Mouse (Mus musculus) kidney, postnatal 10 days (tissue): ENCODE measurements at regions not wholly inside any gene's neighbourhood (a gene's known extent, or its start where the extent isn't known, plus 50 kb on each side); places are given as distances from the start of the nearest gene placed in this dataset.
A peak's percentile ranks its signal among the peaks of the same experiment; 100 is the strongest.

Experiments
- DNase-seq: peaks from one replicate; pipeline ENCODE4 v3.0.0; 2021; ENCODE audit warnings: mixed read lengths

DNA sequence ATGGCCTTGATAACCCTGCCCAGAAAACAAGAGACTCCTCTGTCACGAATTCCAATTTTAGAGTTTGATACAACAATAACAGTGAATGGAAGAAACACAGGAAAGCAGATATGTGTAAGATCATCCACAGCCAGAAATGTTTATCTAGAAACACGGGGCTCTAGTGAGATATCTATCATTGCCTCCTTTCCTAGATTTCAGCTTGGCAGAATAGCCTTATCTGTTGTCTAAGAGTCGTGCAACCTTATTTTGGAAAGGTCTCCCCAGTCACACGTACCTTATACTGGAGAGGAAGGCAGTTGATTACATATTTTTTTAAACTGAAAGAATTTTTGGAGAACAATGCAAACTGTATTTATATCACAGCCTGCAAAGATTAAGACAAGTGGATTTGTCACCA lies 61.6 kb downstream of the Gm10295 start:
- no peak for DNase-seq

DNA sequence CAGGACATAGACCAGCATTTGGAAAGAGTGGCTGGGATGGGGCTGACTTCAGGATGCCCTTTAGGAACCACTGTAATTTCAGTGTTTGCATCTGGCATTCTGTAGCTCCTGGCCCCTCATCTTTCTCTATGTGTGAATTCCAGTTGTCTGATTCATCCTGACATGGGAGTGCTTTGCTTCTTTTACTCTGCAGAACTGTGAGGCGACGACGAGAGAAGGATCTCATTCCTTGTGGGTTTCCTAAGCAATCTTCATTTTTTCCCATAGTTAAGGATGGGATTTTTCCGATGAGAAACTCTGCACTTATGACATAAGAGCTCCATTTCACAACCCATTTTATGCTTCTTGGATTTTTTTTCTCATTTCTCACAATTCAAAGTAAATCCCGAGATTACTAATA lies 62.0 kb downstream of the Gm10295 start:
- DNase-seq: no peak

DNA sequence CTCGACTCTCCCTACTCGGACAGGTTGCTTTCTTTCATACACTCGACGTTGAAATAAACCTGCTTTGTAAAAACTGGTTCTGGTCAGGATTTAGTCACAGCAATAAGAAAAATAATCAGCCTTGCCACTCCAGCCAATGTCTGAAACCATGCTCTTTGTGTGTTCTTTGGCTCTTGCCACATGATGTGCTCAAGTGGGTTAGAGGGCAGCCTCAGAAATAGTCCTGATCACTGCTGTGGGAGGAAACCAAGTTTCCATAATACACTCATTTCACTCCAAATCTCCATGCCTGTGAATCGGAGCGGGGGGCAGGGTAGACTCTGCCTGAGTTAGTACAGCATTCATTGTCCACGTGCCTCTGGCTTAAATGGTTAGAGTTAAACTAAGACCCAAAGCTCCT lies 63.8 kb downstream of the Gm10295 start:
- DNase-seq: no peak

DNA sequence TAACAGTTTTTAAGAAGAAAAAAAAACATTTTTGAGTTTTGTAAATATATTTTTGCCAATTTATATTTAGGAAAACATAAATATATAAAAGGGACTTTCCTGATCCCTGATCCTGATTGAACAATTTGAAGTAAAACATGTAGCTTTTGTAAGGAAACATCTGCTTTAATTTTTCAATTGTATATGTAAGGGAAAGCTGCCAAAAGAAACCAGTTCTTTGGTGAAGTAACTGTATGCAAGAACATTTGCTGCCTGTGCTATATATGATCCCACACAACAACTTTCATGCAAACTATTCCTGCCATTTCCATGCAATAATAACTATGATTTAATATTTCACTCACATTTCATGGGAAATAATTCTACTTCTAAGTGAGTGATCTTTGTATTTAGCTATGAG lies 67.0 kb downstream of the Gm10295 start:
- DNase-seq: no peak

DNA sequence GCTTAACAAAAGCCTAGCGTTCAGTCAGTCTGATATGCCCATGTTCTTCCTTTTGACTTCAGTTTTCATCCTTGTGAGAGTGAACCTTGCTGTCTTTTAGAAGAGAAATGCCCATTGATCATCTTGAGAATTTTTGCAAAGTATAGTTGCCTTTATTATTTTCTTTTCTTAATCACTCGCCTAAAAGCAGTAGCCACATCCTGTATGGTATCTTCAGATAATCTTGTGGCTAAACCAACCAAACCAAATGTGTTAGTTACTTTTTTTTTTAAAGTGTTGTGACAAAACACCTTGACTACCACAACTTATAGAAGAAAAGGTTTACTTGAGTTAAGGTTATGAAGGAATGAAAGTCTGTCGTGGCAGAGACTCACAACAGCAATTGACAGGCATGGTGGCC lies 67.9 kb downstream of the Gm10295 start:
- DNase-seq: no peak

DNA sequence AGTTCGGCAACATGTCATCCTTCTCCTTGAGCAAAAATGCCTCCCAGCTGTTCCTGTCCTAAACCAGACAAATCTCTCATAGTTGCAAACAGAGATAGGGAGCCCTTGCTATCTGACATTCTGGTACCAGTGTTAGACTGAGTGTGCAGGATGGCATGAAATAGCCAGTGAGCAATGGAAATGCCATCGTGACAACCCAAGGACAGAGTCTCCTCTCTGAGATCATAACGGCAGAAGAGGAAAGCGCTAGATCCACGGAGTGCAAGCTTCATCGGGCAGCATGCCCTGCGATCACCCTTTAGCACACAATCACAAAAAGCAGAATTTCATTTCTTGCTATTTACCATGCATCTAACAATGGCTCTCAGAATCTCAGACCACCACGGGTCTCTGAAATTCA lies 85.2 kb downstream of the Gm10295 start:
- DNase-seq: no peak

DNA sequence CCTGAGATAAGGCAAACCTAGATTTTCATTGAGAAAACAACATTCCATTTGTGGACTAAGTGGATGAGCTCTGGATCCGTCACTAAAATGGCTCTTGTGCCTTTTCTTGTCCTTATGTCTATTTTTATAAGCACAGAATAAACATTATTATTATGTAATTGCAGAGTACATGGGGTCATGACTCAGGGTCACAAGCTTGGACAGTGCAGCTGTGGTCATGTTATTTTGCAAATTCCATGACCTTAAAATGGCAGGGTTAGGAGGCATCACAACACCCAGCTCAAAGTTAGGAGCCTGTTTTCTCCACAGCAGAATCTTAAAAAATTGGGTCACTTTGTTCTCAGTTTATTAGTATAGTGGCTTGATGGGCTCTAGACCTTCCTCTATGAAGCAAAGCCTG lies 87.2 kb downstream of the Gm10295 start:
- peak; percentile 21 for DNase-seq

DNA sequence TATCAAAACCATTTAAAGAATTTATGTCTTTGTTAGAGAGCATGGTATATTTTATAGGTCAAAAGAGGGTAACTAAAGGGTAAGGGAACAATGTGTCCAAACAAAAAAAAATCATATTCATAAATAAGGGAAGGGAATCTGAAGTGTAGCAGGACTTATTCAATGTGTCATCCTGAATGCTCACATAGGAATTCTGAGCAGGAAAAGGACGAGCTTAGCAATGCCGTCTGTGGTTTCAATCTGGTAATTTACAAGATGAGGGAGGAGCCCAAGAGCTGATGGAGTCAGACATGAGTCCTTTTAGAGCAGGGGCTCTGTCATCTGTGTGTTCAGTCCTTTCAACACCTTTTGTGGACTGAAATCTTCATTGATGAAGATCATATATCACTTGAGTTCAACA lies 101.6 kb downstream of the Gm10295 start:
- DNase-seq: no peak

DNA sequence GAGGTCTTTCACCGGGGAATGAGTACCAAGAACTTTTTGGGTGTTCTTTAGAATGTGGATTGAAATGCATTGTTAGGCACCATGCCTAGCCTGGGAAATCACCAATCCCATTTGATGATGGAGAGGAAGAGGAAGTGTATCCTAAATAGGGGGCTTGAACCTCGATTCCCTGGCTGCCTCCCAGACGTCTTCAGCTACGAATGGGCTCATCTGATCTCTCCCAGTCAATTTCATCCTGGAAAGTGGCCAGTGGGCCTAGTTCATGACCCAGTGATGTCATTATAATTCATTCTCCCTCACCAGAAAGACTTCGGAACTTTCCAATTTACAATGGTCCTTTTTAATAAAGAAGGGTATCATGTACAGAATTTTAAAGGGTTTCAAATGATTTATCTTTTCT lies 102.1 kb downstream of the Gm10295 start:
- peak; percentile 64 for DNase-seq

DNA sequence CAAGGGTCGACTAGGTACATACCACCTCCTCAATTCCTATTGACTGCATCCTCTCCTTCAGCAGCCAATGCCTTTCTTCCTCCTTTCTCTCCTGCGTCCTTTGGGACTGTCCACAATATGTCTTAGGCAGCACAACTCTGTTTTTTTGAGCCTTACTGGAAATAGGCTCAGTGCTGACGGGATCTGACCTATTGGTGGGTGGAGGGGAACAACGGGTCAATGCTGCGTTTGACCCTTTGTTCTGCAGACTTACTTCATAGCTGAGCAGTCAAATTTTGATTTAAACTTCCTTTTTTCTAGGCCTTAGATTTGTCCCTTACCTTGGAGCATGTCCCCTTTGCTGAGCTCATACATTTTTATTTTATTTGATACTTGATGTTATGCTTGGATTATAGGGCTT lies 103.4 kb downstream of the Gm10295 start:
- no peak for DNase-seq

DNA sequence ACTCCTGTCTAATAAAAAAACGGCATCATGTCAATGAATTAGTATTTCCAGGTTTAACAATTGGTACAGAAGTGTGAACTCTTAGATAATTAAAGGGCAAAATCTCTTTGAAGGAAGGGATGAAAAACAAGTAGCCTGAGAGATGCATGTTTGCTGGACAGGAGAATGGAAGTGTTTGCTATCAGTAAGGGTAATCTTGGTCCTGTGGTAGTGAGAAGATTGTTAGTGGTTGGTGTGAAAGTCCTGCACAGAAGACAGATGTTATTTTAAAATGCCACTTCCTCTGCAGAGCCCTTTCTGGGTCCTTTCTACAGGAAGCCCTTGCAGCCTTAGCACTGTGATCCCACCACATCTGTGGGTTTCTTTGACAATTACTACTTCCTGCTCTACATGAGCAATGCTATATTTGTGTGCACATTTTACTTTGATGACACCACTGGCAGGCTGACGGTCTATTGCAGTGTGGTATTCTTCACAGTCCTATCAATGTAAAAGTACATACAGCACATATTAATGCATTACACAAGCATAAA lies 108.8 kb downstream of the Gm10295 start:
- DNase-seq: no peak

DNA sequence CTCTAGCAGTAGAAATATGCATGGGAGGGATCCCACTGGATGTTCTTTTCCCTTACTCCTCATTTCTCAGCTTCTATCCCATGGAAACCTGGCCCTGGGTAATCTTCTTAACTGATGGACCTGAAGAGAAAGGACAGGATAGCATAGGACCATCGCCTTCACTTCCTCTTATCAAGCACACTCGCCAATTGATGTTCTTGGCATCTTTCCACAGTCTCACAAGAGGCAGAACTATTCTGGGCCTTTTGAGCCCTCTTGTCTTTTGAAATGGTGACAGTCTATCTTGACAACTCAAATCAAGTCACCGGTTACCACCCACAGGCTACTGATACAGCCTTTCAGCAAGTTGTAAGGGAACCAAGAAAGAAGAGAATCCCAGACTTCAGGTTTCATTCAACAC lies 112.1 kb downstream of the Gm10295 start:
- DNase-seq: no peak

DNA sequence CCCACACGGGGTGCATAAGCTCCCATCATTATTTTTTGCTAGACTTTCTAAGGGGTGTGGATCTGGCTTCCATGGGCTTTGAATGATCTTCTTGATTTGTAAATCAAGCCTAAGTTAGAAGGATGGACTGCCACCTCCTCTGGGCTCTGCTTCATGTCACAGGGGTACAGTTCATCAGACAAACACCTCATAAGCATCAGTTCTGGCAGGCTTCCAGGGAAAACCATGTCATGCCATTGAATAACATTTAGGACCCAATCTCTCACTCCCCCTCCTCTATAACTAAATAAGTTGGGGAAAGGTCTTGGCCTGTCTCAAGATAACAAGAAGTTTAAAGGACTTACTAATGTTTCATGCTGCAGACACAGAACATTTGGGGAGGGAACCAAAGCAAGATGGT lies 115.0 kb downstream of the Gm10295 start:
- no peak for DNase-seq

DNA sequence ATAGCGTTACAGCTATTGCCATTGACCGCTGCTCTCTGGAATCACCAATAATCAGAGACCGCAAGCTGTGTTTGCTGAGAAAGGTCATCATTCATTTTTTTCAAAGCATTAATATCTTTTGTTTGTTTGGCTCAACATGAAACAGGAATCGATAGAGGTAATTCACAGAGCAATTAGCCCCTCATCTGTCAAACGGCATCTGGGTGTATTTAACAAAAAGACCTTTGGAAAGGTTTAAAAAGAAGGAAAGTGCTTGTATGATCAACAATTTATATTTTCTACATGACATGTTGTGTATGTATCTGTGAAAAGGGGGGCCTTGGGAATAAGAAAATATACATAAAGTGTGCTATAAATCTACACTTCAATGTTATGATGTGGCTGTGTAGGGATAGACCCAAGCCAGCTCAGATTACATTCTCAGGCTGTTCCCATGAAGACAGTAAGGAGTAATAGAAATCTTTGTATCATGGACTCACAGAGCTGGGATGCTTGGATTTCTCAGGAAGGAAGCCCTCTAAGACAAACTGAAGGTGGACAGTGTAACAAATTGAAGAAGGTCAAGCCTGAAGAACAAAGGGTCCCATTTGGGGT lies 117.0 kb downstream of the Gm10295 start:
- no peak for DNase-seq

DNA sequence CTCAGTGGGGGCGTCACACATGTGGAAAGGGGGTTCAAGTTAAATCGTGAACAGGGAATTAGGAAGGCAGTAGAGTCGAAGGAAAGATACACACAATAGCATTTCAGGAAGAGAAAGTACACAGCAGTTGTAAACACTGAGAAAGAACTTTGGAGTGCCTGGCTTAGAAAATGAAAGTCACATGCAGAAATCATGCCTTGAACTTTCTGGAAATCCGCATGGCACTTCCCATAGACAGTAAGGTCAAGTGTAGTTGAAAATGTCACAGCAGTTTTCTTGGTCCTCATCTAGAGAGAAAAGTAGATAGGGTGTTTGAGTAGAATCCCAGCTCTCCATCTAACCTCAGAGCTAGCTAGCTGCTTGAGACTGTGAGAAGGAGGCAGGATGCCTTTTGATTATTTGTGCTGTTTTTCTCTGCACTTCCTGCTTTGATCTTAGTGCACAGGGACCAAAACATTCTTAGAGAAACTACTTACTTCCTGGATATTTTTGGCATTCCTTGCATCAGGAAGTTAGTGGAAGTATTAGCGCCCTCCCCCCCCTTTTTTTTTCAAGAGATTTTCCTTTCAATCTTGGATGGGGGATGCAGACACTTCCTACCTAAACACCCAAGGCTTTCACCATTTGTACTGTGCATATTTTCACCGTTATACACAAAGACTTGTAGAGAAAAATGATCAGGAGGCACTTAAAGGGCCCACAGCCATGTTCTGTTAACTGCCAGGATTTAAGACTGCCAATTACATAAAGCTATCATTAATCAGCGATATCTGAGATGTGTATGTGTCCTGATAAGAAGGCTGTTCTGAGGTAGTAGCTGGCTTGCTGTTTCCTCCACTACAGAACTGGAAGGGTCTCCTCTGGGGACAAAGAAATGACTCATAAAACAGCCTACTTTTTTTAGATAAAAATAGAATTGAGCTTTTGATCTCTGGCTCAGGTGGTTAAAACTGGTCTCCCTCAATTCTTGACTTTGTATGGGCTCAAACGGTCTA lies 118.2 kb downstream of the Gm10295 start:
- no peak for DNase-seq

DNA sequence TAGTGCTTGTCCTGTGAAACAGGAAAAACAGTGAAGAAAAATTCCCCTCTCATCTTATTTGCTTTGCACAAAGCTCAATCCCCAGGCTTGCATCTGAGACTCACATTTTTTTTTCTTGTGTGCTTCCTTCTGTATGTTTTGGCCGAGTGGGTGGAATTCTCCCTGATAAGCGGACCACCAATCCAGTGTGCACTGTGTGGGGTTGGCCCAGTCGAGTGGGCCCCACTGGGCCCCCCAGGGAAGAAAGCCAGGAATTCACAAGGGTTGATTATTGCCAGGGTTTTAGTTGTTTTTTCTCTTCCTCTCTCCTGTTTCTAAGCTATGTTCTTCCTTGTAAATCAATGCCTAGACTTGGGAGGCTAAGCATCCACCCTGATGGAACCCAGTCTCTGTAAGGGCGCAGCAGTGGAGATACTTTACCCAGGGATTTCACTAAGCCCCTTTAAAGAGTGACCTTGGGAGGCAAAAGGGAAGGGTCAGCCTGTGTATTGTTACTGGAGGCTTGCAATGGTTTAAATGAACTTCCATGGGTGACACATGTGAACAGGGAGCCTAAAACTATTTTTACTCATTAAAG lies 120.3 kb downstream of the Gm10295 start:
- peak; percentile 76 for DNase-seq

DNA sequence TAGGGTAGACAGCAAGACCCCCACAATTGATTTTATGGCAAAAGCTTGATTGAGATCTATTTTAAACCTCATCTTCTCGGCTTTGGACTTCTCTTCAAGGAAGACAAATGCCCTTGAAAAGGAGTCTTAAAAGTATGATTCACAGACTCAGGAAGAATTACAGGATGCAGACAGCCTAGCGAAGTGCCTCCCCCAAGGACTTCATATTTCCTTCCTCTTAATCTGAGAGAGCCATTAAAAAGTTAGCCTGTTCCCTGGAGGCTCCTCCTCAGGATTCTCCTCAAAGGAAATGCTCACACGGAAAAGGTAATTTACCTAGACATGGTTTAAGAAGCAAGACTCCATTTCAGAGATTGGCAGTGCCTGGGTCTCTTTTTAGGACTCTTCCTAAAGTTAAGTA lies 122.1 kb downstream of the Gm10295 start:
- no peak for DNase-seq

DNA sequence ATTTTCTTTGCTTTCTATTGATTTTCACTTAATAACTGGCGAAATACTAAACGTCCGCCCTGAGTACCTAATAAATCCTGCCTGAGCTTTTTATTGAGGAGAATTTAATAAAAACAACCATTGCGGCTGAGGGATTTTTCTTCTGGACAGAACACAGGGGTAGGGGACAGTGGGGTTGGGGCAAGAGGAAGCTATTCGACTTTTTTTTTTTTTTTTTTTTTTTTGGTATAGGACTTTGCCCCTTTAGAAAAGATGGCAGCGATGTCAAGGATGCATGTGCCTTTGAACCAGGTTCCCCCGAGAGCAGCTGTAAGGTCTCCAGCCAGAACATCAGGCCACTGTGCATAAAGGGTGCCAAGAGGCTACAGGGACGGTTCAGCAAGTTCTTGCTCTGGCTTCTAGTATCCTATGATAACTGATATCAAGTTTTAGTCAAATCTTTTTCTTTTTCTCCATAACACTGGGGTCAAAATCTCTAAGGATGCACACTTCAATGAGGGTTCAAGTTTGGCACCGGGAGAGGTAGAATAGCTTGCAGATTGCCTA lies 126.9 kb downstream of the Gm10295 start:
- no peak for DNase-seq

DNA sequence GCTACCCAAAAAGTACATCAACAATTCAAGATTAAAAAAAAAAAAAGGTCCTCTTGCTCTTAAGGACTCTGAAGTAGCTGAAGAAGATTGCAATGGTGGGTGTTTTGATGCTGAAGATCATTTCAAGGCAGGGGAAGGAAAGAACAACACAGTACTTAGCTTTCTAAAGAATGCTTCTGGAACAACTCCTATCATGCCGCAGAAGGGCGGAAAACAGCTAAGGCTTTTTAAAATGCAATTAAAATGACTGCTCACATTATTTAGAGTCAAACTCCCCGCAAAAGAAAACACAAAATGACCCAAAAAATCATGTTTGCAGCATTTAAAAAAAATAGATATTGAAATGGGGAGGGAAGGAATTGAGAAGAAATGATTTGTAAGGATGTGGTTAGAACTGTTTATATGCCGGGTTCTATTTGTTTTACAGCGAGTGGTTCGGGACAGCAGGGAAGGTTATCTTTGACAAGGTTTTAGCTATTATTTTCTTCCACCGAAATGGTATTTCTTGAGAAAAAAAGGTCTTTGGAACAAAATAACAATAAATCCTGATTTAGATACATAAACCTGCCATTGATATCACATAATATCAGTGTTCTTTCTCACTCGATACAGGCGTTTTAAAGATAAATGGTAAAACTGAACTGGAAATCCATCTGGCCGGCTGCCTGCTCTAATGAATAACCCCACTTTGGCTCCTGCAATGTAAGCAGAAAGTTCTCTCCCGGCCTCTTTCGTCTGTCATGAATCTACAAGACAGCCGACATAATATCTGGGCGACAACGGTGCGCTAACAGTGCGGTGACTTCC lies 127.6 kb downstream of the Gm10295 start:
- peak; percentile 85 for DNase-seq

DNA sequence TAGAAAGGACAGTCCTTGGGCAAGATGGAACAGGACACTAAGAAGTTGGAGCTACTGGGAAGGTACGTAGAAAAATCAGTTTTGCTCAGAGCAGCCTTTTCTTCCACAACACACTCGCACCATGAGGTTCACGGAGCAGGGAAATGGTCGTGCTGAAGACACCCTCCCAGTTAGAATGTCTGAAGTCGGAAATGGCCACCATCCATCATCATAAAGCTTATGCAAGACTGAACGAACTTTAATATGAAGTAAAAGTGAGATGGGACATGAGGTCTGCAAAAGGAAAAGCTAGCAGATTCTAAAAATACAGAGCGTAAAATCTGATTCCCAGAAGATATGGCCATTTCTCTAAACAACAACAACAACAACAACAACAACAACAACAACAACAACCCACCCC lies 133.9 kb downstream of the Gm10295 start:
- DNase-seq: peak; percentile 46

DNA sequence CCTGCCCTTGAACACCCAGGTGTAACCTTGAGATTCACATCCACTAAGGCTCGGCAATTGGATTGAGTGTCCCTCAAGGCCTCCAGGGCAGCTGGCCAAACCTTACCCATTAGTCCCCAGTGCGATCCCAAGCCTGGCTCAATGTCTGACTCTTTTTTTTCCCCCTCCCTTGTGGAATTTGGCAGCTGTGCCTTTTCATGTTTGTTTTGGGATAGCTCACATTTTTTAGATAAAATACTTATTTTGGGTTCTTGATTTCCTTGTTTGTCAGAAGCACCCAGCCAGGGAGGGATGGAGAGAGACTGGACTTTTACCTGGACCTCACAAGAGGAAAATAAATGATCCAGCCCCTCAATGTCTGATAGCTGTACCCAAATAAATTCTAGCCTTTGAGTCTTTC lies 134.5 kb downstream of the Gm10295 start:
- DNase-seq: peak; percentile 81

DNA sequence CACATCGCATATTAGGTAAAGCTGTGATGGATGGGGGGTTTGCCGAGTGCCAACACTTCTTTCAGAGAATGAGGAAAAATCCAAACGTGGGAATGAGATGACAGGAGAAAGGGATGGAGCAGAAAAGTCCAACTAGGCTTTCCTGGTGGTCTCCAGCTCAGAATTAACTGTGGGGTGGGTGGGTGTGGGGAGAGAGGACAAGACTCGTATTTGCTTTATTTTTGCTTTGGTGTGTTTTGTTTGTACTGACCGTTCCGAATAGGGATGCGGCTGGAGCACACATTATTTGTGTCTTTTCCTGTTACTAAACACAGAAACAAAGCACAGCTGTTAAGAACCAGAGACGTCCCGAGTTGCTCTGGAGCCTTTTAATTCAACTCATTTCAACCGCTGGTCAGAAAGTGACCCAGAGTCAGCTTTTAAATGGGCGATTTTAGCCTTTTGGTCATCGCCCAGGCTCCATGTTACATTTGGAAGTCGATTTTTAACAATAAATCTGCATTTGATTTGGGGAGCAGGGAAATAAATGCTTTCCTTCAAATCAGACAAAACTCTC lies 136.7 kb downstream of the Gm10295 start:
- peak; percentile 62 for DNase-seq
